Comparison of ENCODE assay signal across 9 mouse cellular contexts in the genomic region with DNA sequence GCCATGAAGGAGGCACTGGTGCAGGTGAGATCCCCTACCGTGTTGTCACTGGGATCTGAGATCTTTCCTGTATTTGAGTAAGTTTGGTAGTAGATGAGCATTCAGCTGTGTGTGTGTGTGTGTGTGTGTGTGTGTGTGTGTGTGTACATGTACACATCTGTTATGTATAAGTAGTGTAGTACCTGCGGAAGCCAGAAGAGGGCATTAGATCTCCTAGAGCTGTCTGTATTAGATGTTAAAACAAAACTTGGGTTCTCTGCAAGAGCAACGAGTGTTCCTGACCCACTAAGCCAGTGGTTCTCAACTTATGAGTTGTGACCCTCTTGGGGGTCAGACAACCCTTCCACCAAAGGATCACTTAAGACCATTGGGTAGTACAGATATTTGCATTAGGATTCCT.
DNase-seq lines count a peak whose midpoint lies in the region; ATAC-seq lines count a peak whose summit lies in the region.
"Had no signal": no experiment of that assay in that cellular context is flagged by ENCODE, and none has a peak within 500 bp of the region (broad histone marks: within the 10 kb centered on the region; RNA-seq: fewer than 3 reads in every experiment).

No protein-coding gene starts in this region.

- no peaks in the 10 kb centered on the region for H3K9me3 ChIP-seq in heart, embryonic 11.5 days (replicated peaks; ENCODE audit: control insufficient read depth, low read length)
- H3K9me3 ChIP-seq in intestine, embryonic 15.5 days = no peaks in the 10 kb centered on the region
- H3K9me3 ChIP-seq: megakaryocyte, embryonic 14.5 days had no signal

- peak; percentile 24 for DNase-seq in heart, postnatal 4 days
- peak; percentile 55 for DNase-seq in right cerebral cortex, postnatal 4 days
- DNase-seq in right cerebral cortex, adult 18-20 months = no peak
- peak; percentile 58 for DNase-seq in embryo, embryonic 10.5 days (ENCODE audit: low spot score)
- DNase-seq in retina, postnatal 1 day = peak; percentile 45
- no peak for DNase-seq in frontal cortex, postnatal 14 days (ENCODE audit: low spot score in 2 of 2)

- no peak overlapping the region for H3K4me2 ChIP-seq in heart, embryonic 11.5 days
- no peak overlapping the region for H3K4me2 ChIP-seq in intestine, embryonic 15.5 days (replicated peaks)

- H3K27me3 ChIP-seq in heart, embryonic 11.5 days (ENCODE audit: control insufficient read depth, insufficient read depth, low read length) = no peaks in the 10 kb centered on the region
- H3K27me3 ChIP-seq in intestine, embryonic 15.5 days (replicated peaks) = no peaks in the 10 kb centered on the region
- H3K27me3 ChIP-seq: megakaryocyte, embryonic 14.5 days had no signal

- H3K9ac ChIP-seq in heart, embryonic 11.5 days (ENCODE audit: low read depth, low read length) = no peak overlapping the region
- H3K9ac ChIP-seq in intestine, embryonic 15.5 days = no peak overlapping the region

- no peak overlapping the region for H3K27ac ChIP-seq in heart, embryonic 11.5 days (ENCODE audit: low read depth, low read length)
- no peak overlapping the region for H3K27ac ChIP-seq in intestine, embryonic 15.5 days

- H3K4me1 ChIP-seq in heart, embryonic 11.5 days (ENCODE audit: control insufficient read depth, insufficient read depth, low read length) = no peaks in the 10 kb centered on the region
- H3K4me1 ChIP-seq in intestine, embryonic 15.5 days (replicated peaks) = no peaks in the 10 kb centered on the region

- H3K4me3 ChIP-seq in heart, embryonic 11.5 days (ENCODE audit: low read depth, low read length) = no peak overlapping the region
- H3K4me3 ChIP-seq in intestine, embryonic 15.5 days (replicated peaks) = no peak overlapping the region
- H3K4me3 ChIP-seq: megakaryocyte, embryonic 14.5 days had no signal

- 86% methylated on average over 3 of the region's 3 CpGs for WGBS in heart, embryonic 11.5 days (ENCODE audit: insufficient replicate concordance)
- WGBS in intestine, embryonic 15.5 days = 89% methylated on average over 3 of the region's 3 CpGs

- peaks cover 78% of the 10 kb centered on the region for H3K36me3 ChIP-seq in heart, embryonic 11.5 days (ENCODE audit: control insufficient read depth, insufficient read depth, low read length)
- H3K36me3 ChIP-seq in intestine, embryonic 15.5 days = peaks cover 61% of the 10 kb centered on the region

- no peak for ATAC-seq in heart, embryonic 11.5 days (replicated peaks; ENCODE audit: insufficient number of reproducible peaks, low FRiP score, low TSS enrichment)
- ATAC-seq in intestine, embryonic 15.5 days = no peak

Comparison
In these comparisons a context has a peak if more than half of its experiments do, and no peak if none do; other contexts are left out.
1. DNase-seq: peak in heart, postnatal 4 days (single experiment), right cerebral cortex, postnatal 4 days (single experiment), embryo, embryonic 10.5 days (single experiment) and retina, postnatal 1 day (single experiment); none in right cerebral cortex, adult 18-20 months (single experiment) and frontal cortex, postnatal 14 days (0 of 2).